Mouse (Mus musculus) gastrocnemius, adult 8-10 months (tissue): ENCODE measurements around the gene Abca13. TPM values are rescaled to one million over a fixed set of nuclear protein-coding genes. Genes with fewer than 3 reads are reported as not detected.

ENCODE experiments used
- DNase-seq, 2 experiments: peaks; one replicate each; pipeline ENCODE4 v3.0.0; 2022; ENCODE audit warnings: low spot score in 2 of 2
- total RNA-seq, 4 experiments: library from RNA; stranded (reverse); gene quantifications; 2 replicates each; pipeline ENCODE4 v1.2.4; 2022

Gene Abca13
- total RNA-seq, 4 experiments from 2014 or later = not detected

DNA sequence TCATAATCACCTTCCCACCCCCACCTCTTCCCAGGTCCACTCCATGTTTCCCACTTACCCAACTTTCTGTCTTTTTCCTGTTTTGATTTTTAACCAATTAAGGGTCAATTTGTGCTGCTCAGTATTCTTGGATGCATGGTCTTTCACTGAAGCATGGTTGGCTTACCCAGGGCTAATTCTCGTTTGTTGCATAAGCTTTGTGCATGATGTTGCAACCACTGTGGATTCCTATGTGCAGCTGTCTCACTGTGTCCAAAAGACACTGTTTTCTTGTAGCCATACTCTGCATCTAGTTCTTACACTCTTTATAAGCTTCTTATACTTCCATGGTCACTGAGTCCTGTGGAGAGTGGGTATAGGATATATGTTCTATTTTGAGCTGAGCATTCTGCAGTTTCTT is 477.7 kb downstream of the Abca13 start:
- DNase-seq = no peak

DNA sequence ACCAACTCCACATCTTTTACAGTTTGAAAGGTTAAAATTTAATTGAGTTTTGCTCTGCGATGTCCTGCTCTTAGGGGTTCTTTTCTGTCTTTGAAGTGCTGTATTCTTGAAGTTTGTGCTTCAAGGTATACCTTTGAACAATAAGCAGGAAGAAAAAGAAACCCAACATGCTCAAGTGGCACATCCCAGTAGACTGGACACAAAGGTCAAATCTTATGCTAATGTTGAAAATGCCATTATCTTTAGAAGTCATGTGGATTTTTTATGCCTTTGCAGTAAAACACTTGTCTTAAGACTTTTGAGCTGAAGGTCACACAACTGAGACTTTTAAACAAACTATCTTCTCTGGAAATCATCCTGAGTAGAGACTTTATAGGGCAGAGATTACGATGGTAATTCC is 493.2 kb downstream of the Abca13 start:
- no peak for DNase-seq

DNA sequence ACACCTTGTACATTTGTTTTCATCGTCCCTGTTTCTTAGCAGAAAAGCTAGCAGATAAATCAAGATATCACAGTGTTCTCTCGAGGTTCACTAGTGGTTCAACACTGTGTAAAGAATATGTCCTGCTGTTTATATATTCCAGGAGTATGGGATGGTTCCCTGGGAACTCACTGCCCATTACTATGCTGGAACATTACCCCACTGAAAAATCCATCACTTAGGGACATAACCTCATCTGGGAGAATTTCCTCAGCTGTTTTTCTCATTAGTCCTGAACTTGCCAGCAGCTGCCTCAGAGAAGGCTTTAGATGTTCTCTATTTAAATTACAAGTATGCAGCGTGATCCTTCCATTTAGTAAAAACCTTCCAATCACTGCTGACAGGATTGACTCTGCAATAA is 513.4 kb downstream of the Abca13 start:
- DNase-seq = no peak

DNA sequence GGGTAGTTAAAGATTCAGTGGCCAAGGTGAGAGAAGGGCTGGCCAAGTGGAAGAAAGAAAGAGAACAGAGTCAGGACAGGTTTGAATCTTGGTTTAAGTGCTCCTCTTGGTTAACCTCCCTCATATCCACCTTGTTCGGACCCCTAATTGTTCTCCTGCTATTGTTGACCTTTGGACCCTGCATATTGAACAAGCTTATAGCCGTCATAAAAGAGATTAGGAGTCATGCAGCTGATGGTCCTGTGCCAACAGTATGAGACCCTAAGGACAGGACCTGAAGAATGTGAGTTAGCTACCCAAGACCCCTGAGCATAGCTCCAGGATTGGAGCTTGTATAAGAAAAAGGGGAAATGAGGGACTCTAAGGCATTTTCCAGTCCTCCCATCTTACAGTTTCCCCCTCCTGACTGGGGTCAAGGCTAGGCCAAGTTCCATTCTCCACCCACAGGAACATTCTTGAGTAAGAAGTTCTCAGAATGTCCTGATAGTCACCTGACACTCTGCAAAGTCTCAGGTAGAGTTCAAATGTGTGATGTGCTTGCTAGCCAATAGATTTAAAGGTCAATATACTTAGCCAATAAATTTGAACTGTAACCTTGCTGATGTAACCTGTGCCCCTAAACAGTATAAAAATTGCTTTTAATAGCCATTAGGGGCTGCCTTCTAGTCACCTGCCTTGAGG is 536.2 kb downstream of the Abca13 start:
- no peak for DNase-seq

DNA sequence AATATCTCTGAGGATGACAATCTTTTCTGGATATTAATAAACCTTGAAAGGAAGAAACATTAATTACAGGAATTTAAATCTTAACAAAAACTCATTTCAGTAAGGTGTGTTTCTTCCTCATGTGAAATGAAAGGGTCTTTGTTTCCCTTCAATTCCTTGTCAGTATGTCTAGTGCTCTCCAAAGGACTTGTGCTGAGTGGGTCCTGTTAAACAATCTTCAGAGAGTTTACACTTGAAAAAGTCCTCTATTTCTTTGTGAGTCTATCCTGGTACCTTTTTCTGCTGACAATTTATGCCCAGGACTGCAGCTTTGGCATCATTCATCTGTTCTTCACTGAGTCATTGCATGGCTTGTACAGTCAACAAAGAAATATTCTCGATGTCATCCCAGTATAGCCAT is 539.6 kb downstream of the Abca13 start:
- no peak for DNase-seq

Other genes with a start within 250 kb of the Abca13 start
- not detected for gene Pkd1l1, start 218.7 kb upstream of the Abca13 start, total RNA-seq
- 10 to 100 TPM in 2 of 4 experiments, 1 to 10 TPM in 2; 7.2 to 11.1 (median 8.9) TPM for gene Hus1, start 180.8 kb upstream of the Abca13 start, total RNA-seq
- gene Gm11992, start 143.3 kb upstream of the Abca13 start, total RNA-seq = not detected
- not detected for gene Sun3, start 143.0 kb upstream of the Abca13 start, total RNA-seq
- under 1 TPM in 3 of 4 experiments, not detected in 1; 0.25 to 0.73 (median 0.65) TPM for gene Upp1, start 73.8 kb upstream of the Abca13 start, total RNA-seq